Mouse (Mus musculus): ENCODE results near the gene Xrcc1. TPM values are rescaled to one million over a fixed set of nuclear protein-coding genes. Genes with fewer than 3 reads are reported as not detected.
"Not testable (repeated sequence)": the region's sequence is repeated elsewhere in the genome, so short reads cannot be mapped to it uniquely, and the experiment has no call there.

The Xrcc1 gene
- 10 to 100 TPM; 34.6 to 37.6 TPM for total RNA-seq (2021)

GRCm38 (mm10) chr7:24546068-24546614 lies at the start of gene Xrcc1, which contains the start of gene Pinlyp:
Gene Xrcc1, plus strand, starts transcription at chr7:24546289.
Gene Pinlyp, minus strand, starts transcription at chr7:24546118.
- no peak for DNase-seq (ENCODE audit: low spot score in 2 of 2)
- intact Hi-C loops (cut with DNase I), result no loop called here

GRCm38 (mm10) chr7:24499856-24500577 lies 46.1 kb upstream of the Xrcc1 start:
- no peak for DNase-seq (ENCODE audit: low spot score in 2 of 2)
- intact Hi-C loops (cut with DNase I), result no loop called here

- DNase-seq (ENCODE audit: low spot score in 2 of 2), result peak in 1 of 2 experiments; percentile 53
- intact Hi-C loops (cut with DNase I), result no loop called here
These were observed 45.2 kb upstream of the Xrcc1 start for GRCm38 (mm10) chr7:24500929-24501328.

- intact Hi-C loops (cut with DNase I), result no loop called here
- DNase-seq (ENCODE audit: low spot score in 2 of 2), result no peak
These were observed 44.6 kb upstream of the Xrcc1 start for GRCm38 (mm10) chr7:24501492-24501891.

- intact Hi-C loops (cut with DNase I), result no loop called here
These were observed 42.1 kb upstream of the Xrcc1 start for GRCm38 (mm10) chr7:24504004-24504403.

GRCm38 (mm10) chr7:24504868-24505267 lies 41.2 kb upstream of the Xrcc1 start:
- intact Hi-C loops (cut with DNase I), result no loop called here
- no peak for DNase-seq (ENCODE audit: low spot score in 2 of 2)

More at GRCm38 (mm10) chr7:24504004-24504403, 42.1 kb upstream of the Xrcc1 start:
- no peak for DNase-seq (ENCODE audit: low spot score in 2 of 2)

GRCm38 (mm10) chr7:24505447-24506064 lies 40.5 kb upstream of the Xrcc1 start:
- intact Hi-C loops (cut with DNase I), result loop anchor here (2.0 kb wide), 1 partner anchor 23 kb away; the partner anchor contains the start of gene Cadm4
- DNase-seq (ENCODE audit: low spot score in 2 of 2), result no peak

GRCm38 (mm10) chr7:24506065-24506459 lies 40.0 kb upstream of the Xrcc1 start:
- DNase-seq (ENCODE audit: low spot score in 2 of 2), result no peak
- intact Hi-C loops (cut with DNase I), result loop anchor here (2.0 kb wide), 1 partner anchor 23 kb away; the partner anchor contains the start of gene Cadm4

GRCm38 (mm10) chr7:24506476-24506837 lies 39.6 kb upstream of the Xrcc1 start:
- intact Hi-C loops (cut with DNase I), result loop anchor here (2.0 kb wide), 1 partner anchor 24 kb away; the partner anchor contains the start of gene Cadm4

GRCm38 (mm10) chr7:24506838-24507725 lies 39.0 kb upstream of the Xrcc1 start, which contains the start of gene Zfp428:
Gene Zfp428, plus strand, starts transcription at chr7:24507006.
- intact Hi-C loops (cut with DNase I), result loop anchor here (1.0 to 2.0 kb wide), 2 partner anchors 23 to 24 kb away; partner anchors contain the start of genes Cadm4 and Irgq
- peak; percentile 87 to 91 for DNase-seq (ENCODE audit: low spot score in 2 of 2)

More at GRCm38 (mm10) chr7:24506476-24506837, 39.6 kb upstream of the Xrcc1 start:
- peak; percentile 65 to 78 for DNase-seq (ENCODE audit: low spot score in 2 of 2)

- DNase-seq (ENCODE audit: low spot score in 2 of 2), result peak in 1 of 2 experiments; percentile 48
- intact Hi-C loops (cut with DNase I), result loop anchor here (1.0 to 2.0 kb wide), 2 partner anchors 23 to 25 kb away; partner anchors contain the start of genes Cadm4 and Irgq
These were observed 38.4 kb upstream of the Xrcc1 start for GRCm38 (mm10) chr7:24507726-24508114.

- intact Hi-C loops (cut with DNase I), result no loop called here
- DNase-seq (ENCODE audit: low spot score in 2 of 2), result no peak
These were observed 33.7 kb upstream of the Xrcc1 start, which contains the start of gene AC161166.1 for GRCm38 (mm10) chr7:24512355-24512754. Gene AC161166.1, minus strand, starts transcription at chr7:24512455.

- DNase-seq (ENCODE audit: low spot score in 2 of 2), result peak in 1 of 2 experiments; percentile 70
- intact Hi-C loops (cut with DNase I), result not testable (repeated sequence)
These were observed 29.8 kb upstream of the Xrcc1 start for GRCm38 (mm10) chr7:24516319-24516718.

GRCm38 (mm10) chr7:24517077-24517476 lies 29.0 kb upstream of the Xrcc1 start:
- intact Hi-C loops (cut with DNase I), result no loop called here
- no peak for DNase-seq (ENCODE audit: low spot score in 2 of 2)

- peak in 1 of 2 experiments; percentile 87 for DNase-seq (ENCODE audit: low spot score in 2 of 2)
- intact Hi-C loops (cut with DNase I), result no loop called here
These were observed 28.4 kb upstream of the Xrcc1 start for GRCm38 (mm10) chr7:24517654-24518053.

- DNase-seq (ENCODE audit: low spot score in 2 of 2), result no peak
- intact Hi-C loops (cut with DNase I), result no loop called here
These were observed 27.0 kb upstream of the Xrcc1 start for GRCm38 (mm10) chr7:24519130-24519529.

- DNase-seq (ENCODE audit: low spot score in 2 of 2); intact Hi-C loops (cut with DNase I): not testable (repeated sequence)
These were observed 26.0 kb upstream of the Xrcc1 start for GRCm38 (mm10) chr7:24520054-24520453.

- intact Hi-C loops (cut with DNase I), result no loop called here
- DNase-seq (ENCODE audit: low spot score in 2 of 2), result no peak
These were observed 23.3 kb upstream of the Xrcc1 start for GRCm38 (mm10) chr7:24522805-24523204.

- intact Hi-C loops (cut with DNase I), result no loop called here
- no peak for DNase-seq (ENCODE audit: low spot score in 2 of 2)
These were observed 22.4 kb upstream of the Xrcc1 start for GRCm38 (mm10) chr7:24523723-24524122.
